Mouse (Mus musculus) adipocyte (in vitro differentiated cells): Measurements from ENCODE around the gene Nono.

Experiments used
- DNase-seq: peaks from one replicate; pipeline ENCODE4 v3.0.0-alpha.2; 2016; ENCODE audit warnings: low spot score

Nono gene

GRCm38 (mm10) chrX:101481604-101482350 lies 52.7 kb downstream of the Nono start:
- no peak for DNase-seq

- DNase-seq: peak; percentile 81
Observed at GRCm38 (mm10) chrX:101486487-101487152, 57.5 kb downstream of the Nono start.
